Comparison of ENCODE assay signal across 8 mouse cellular contexts in the genomic region with DNA sequence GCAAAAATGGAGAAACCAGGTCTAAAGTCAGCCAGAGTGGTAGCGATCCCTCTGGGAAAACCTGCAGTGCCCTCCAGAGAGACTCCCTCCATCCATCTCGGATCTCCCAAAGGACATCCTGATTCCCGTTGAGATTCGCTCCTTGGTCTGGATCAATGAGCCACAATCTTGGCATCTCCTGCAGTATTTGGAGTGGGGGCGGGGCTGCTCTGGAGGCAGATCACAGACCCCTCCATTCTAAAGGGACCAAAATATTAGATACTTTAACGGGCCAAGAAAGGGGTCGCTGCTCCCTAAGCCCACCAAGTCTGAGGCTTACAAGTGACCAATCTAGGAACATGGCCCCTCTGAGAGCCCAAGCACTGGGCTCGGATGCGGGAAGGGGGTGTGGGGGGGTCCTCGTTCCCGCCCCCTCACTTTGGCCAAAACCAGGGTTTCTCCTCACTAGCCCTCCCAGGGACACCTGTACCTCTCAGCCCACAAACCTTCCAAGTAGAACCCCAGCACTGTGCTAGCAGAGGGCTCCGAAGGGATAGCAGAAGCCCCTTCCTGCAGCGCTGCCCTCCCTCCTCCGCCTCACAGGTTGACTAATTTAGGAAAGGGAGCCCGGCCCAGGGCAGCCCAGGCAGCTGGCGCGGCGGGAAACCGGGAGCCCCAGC. TPM values are rescaled to one million over a fixed set of nuclear protein-coding genes. Genes with fewer than 3 reads are reported as not detected.
DNase-seq lines count a peak whose midpoint lies in the region; ATAC-seq and TF ChIP-seq lines count a peak whose summit lies in the region.

No protein-coding gene starts in this region.

- TF ChIP-seq CTCF in kidney, postnatal 0 days (IDR thresholded peaks at IDR 0.05; ENCODE audit: low read depth): no peak

- peak overlapping the region; percentile 88 for H3K4me2 ChIP-seq in kidney, postnatal 0 days (ENCODE audit: low read length)
- peak overlapping the region; percentile 91 for H3K4me2 ChIP-seq in limb, embryonic 11.5 days (ENCODE audit: low read depth, severe bottlenecking)
- H3K4me2 ChIP-seq in stomach, embryonic 15.5 days: peak overlapping the region; percentile 85

- no peaks in the 10 kb centered on the region for H3K36me3 ChIP-seq in kidney, postnatal 0 days (ENCODE audit: insufficient read depth, low read length)
- H3K36me3 ChIP-seq in ES-E14 (ENCODE audit: control insufficient read depth, insufficient read depth, low read length, poor library complexity, severe bottlenecking): peaks cover 4% of the 10 kb centered on the region; the same call in 1 of the 2 replicates
- peaks cover 29% of the 10 kb centered on the region for H3K36me3 ChIP-seq in embryonic facial prominence, embryonic 10.5 days (replicated peaks)
- H3K36me3 ChIP-seq in limb, embryonic 11.5 days (ENCODE audit: control insufficient read depth, insufficient read depth, low read length): no peaks in the 10 kb centered on the region; the same call in 1 of the 2 replicates
- no peaks in the 10 kb centered on the region for H3K36me3 ChIP-seq in stomach, embryonic 15.5 days

- no peaks in the 10 kb centered on the region for H3K9me3 ChIP-seq in kidney, postnatal 0 days (replicated peaks; ENCODE audit: low read length)
- H3K9me3 ChIP-seq in ES-E14 (ENCODE audit: control insufficient read depth, insufficient read depth, low read depth, low read length): no peaks in the 10 kb centered on the region
- H3K9me3 ChIP-seq in embryonic facial prominence, embryonic 10.5 days: no peaks in the 10 kb centered on the region; the same call in 1 of the 2 replicates
- H3K9me3 ChIP-seq in limb, embryonic 11.5 days (ENCODE audit: control insufficient read depth, low read length): no peaks in the 10 kb centered on the region
- no peaks in the 10 kb centered on the region for H3K9me3 ChIP-seq in stomach, embryonic 15.5 days

- peak overlapping the region; percentile 91 for H3K27ac ChIP-seq in kidney, postnatal 0 days
- peak overlapping the region; percentile 79 for H3K27ac ChIP-seq in ES-E14 (ENCODE audit: insufficient read depth, low read depth, low read length, poor library complexity, severe bottlenecking)
- H3K27ac ChIP-seq in embryonic facial prominence, embryonic 10.5 days (replicated peaks): peak overlapping the region; percentile 93
- H3K27ac ChIP-seq in limb, embryonic 11.5 days (replicated peaks; ENCODE audit: low read depth, low read length): peak overlapping the region; percentile 70
- peak overlapping the region; percentile 87 for H3K27ac ChIP-seq in stomach, embryonic 15.5 days

- peak; percentile 30 for ATAC-seq in kidney, postnatal 0 days (replicated peaks; ENCODE audit: low FRiP score, low read depth)
- peak; percentile 53 for ATAC-seq in limb, embryonic 11.5 days (ENCODE audit: insufficient number of reproducible peaks, low FRiP score, low TSS enrichment, low read depth)
- ATAC-seq in stomach, embryonic 15.5 days (ENCODE audit: insufficient read depth, low FRiP score, low read depth): peak; percentile 5; the same call in 1 of the 2 replicates
- ATAC-seq in CD4-positive, CD25-positive, alpha-beta regulatory T cell, adult 4 months: no peak

- no peak for DNase-seq in kidney, postnatal 0 days (ENCODE audit: low spot score)
- no peak for DNase-seq in kidney, adult 8-10 months
- no peak for DNase-seq in ES-E14 (ENCODE audit: low read depth, low spot score)
- DNase-seq in embryonic facial prominence, embryonic 10.5 days (ENCODE audit: low spot score): no peak
- DNase-seq in limb, embryonic 11.5 days (ENCODE audit: low spot score): peak; percentile 50
- DNase-seq in adipocyte (ENCODE audit: low spot score): no peak

- H3K9ac ChIP-seq in kidney, postnatal 0 days (ENCODE audit: low read depth, low read length): peak overlapping the region; percentile 78
- H3K9ac ChIP-seq in ES-E14 (ENCODE audit: insufficient read depth, low read depth, low read length, poor library complexity, severe bottlenecking): peak overlapping the region; percentile 75
- H3K9ac ChIP-seq in limb, embryonic 11.5 days (ENCODE audit: low read length): peak overlapping the region; percentile 84
- peak overlapping the region; percentile 69; the same call in 1 of the 2 replicates for H3K9ac ChIP-seq in stomach, embryonic 15.5 days

- in situ Hi-C loops in ES-E14 (cut with MboI; ENCODE audit: low sequenced_read_pairs in 2 of 2, unreplicated experiment in 2 of 2): no loop called here

- WGBS in kidney, postnatal 0 days: under 1% methylated on average over 19 of the region's 19 CpGs
- WGBS in embryonic facial prominence, embryonic 10.5 days: 1% methylated on average over 19 of the region's 19 CpGs
- WGBS in limb, embryonic 11.5 days: under 1% methylated on average over 19 of the region's 19 CpGs
- WGBS in stomach, embryonic 15.5 days: 1% methylated on average over 19 of the region's 19 CpGs

- peak overlapping the region; percentile 73 for H3K4me3 ChIP-seq in kidney, postnatal 0 days (replicated peaks; ENCODE audit: low read depth, low read length)
- H3K4me3 ChIP-seq in ES-E14 (ENCODE audit: insufficient read depth in 1 of 2, low read depth in 1 of 2, low read length in 2 of 2, poor library complexity in 1 of 2, severe bottlenecking in 1 of 2): peak overlapping the region; percentile 76 to 97
- peak overlapping the region; percentile 79 for H3K4me3 ChIP-seq in embryonic facial prominence, embryonic 10.5 days
- peak overlapping the region; percentile 71 for H3K4me3 ChIP-seq in limb, embryonic 11.5 days (ENCODE audit: low read depth, low read length)
- peak overlapping the region; percentile 65 for H3K4me3 ChIP-seq in stomach, embryonic 15.5 days (replicated peaks)

- peaks cover 18% of the 10 kb centered on the region for H3K4me1 ChIP-seq in kidney, postnatal 0 days (replicated peaks; ENCODE audit: insufficient read depth, low read length)
- H3K4me1 ChIP-seq in ES-E14 (ENCODE audit: control insufficient read depth in 2 of 2, insufficient read depth in 2 of 2, low read length in 2 of 2, poor library complexity in 1 of 2): peaks cover 8 to 30% of the 10 kb centered on the region in 2 experiments
- H3K4me1 ChIP-seq in embryonic facial prominence, embryonic 10.5 days: peaks cover 45% of the 10 kb centered on the region
- peaks cover 8% of the 10 kb centered on the region for H3K4me1 ChIP-seq in limb, embryonic 11.5 days (ENCODE audit: control insufficient read depth, insufficient read depth, low read length)
- peaks cover 14% of the 10 kb centered on the region; the same call in 1 of the 2 replicates for H3K4me1 ChIP-seq in stomach, embryonic 15.5 days

- no peaks in the 10 kb centered on the region for H3K27me3 ChIP-seq in kidney, postnatal 0 days (ENCODE audit: insufficient read depth, low read length)
- no peaks in the 10 kb centered on the region for H3K27me3 ChIP-seq in embryonic facial prominence, embryonic 10.5 days (replicated peaks; ENCODE audit: low read depth, poor library complexity, severe bottlenecking)
- H3K27me3 ChIP-seq in limb, embryonic 11.5 days (ENCODE audit: control insufficient read depth, insufficient read depth, low read length): no peaks in the 10 kb centered on the region
- H3K27me3 ChIP-seq in stomach, embryonic 15.5 days (replicated peaks): no peaks in the 10 kb centered on the region

TF ChIP-seq in ES-E14, 5 proteins besides CTCF, POLR2A, EP300 and RAD21:
- TF ChIP-seq CHD2 (IDR thresholded peaks at IDR 0.05; ENCODE audit: low read depth, low read length) (no peak), MAFK (IDR thresholded peaks at IDR 0.05; ENCODE audit: insufficient read depth, low read depth, low read length) (no peak), ZC3H11A (IDR thresholded peaks at IDR 0.05; ENCODE audit: borderline replicate concordance, low read depth, low read length) (no peak), HCFC1 (IDR thresholded peaks at IDR 0.05; ENCODE audit: borderline replicate concordance, insufficient read depth, low read length) (no peak), ZNF384 (IDR thresholded peaks at IDR 0.05; ENCODE audit: low read depth, low read length) (no peak)
TF ChIP-seq in ES-E14: peak in this region for 0.

RNA-seq across cellular contexts. Expression of a gene that starts 56.6 kb away (rescaled TPM):
- polyA plus RNA-seq in kidney, postnatal 0 days (2015; fragmentation: Nextera tagmentation; extraction: Ambion mirVana): 23.0 TPM in 2 replicates
- total RNA-seq in ES-E14 (2012; rRNA removed): 42.9 and 55.5 TPM in 2 replicates
- 64.6 and 66.1 TPM in 2 replicates for polyA plus RNA-seq in embryonic facial prominence, embryonic 10.5 days (2016; fragmentation: Nextera tagmentation; extraction: Ambion mirVana)
- polyA plus RNA-seq in limb, embryonic 11.5 days (2014; fragmentation: Nextera tagmentation; extraction: Ambion mirVana): 35.2 and 39.4 TPM in 2 replicates
- polyA plus RNA-seq in stomach, embryonic 15.5 days (2015; fragmentation: Nextera tagmentation; extraction: Ambion mirVana): 23.3 and 23.8 TPM in 2 replicates
- polyA plus RNA-seq in CD4-positive, CD25-positive, alpha-beta regulatory T cell, adult 4 months (2017; shearing (Covaris generic)): 1 to 10 TPM; 5.4 to 7.4 TPM
